19 mouse cellular contexts compared by ENCODE assay signal in the genomic region with DNA sequence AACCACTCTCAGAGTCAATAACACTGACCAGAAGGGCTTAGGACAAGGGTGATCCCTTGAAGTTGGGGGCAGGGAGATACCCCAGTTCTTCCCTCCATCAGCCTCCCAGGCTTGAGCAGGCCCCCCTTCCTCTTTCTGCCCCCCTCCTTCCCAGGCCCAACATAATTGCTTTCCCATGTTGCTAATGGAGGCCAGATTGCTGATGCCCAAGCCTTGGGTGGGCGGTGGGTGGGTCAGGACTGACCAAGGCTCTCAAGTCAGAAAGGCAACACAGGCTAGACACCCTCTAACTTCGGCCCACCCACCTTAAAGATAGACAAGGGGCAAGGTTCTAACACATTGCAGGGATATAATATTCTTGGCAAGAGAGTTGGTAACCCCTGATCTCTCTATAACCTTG.
"Had no signal": no experiment of that assay in that cellular context is flagged by ENCODE, and none has a peak within 500 bp of the region (broad histone marks: within the 10 kb centered on the region; RNA-seq: fewer than 3 reads in every experiment).

No protein-coding gene starts in this region.

- DNase-seq: kidney, adult 2 months; kidney, postnatal 25 days; layer of hippocampus, adult 9-11 months; liver, postnatal 0 days; lung, embryonic 14.5 days; lung, postnatal 36 days; thymus, adult 2 months; thymus, postnatal 14 days; thymus, postnatal 4 days had no signal

- H3K27ac ChIP-seq: kidney, postnatal 0 days; layer of hippocampus, adult 2 months; liver, embryonic 14.5 days; midbrain, embryonic 15.5 days; neural tube, embryonic 13.5 days; stomach, postnatal 0 days had no signal

- ATAC-seq: liver, postnatal 0 days; lung, postnatal 0 days; midbrain, embryonic 15.5 days had no signal

- H3K27me3 ChIP-seq: midbrain, embryonic 15.5 days; neural tube, embryonic 13.5 days had no signal

- H3K9me3 ChIP-seq: megakaryocyte, embryonic 14.5 days; midbrain, embryonic 15.5 days; neural tube, embryonic 13.5 days had no signal

- H3K4me2 ChIP-seq: liver, embryonic 11.5 days; lung, embryonic 14.5 days; midbrain, embryonic 11.5 days; midbrain, embryonic 15.5 days; neural tube, embryonic 13.5 days had no signal

- H3K9ac ChIP-seq: liver, embryonic 14.5 days; liver, postnatal 0 days; lung, embryonic 14.5 days; midbrain, embryonic 15.5 days; neural tube, embryonic 13.5 days had no signal

- H3K36me3 ChIP-seq: midbrain, embryonic 15.5 days had no signal

- H3K4me3 ChIP-seq: layer of hippocampus, adult 2 months; megakaryocyte, embryonic 14.5 days; midbrain, embryonic 15.5 days; neural tube, embryonic 13.5 days had no signal
